Mouse (Mus musculus): ENCODE measurements around the gene Sowaha. TPM values are rescaled to one million over a fixed set of nuclear protein-coding genes. Genes with fewer than 3 reads are reported as not detected.

Sowaha gene
- polyA plus RNA-seq, 1 experiment from 2014 or later = 2.0 TPM

- Histone ChIP-seq H3K9ac (no peak overlapping the region), H3K9me3 (no peaks in the 10 kb centered on the region), H3K4me1 (peaks cover 14% of the 10 kb centered on the region), H3K36me3 (no peaks in the 10 kb centered on the region), H3K4me2 (peak overlapping the region; percentile 93), H3K27me3 (replicated peaks) (peaks cover 56% of the 10 kb centered on the region), H3K27ac (no peak overlapping the region), H3K4me3 (replicated peaks) (peak overlapping the region; percentile 45)
- ATAC-seq (ENCODE audit: insufficient read depth, low FRiP score, low read depth) = no peak
- WGBS = 6% methylated on average over 55 of the region's 55 CpGs
Observed at GRCm38 (mm10) chr11:53463551-53464424, 16.3 kb downstream of the Sowaha start.

GRCm38 (mm10) chr11:53461727-53462126 lies 18.3 kb downstream of the Sowaha start:
- no peak for ATAC-seq (ENCODE audit: insufficient read depth, low FRiP score, low read depth)
- Histone ChIP-seq H3K4me2 (no peak overlapping the region), H3K4me1 (peaks cover 16% of the 10 kb centered on the region), H3K9me3 (no peaks in the 10 kb centered on the region), H3K27me3 (replicated peaks) (peaks cover 54% of the 10 kb centered on the region), H3K4me3 (replicated peaks) (no peak overlapping the region), H3K9ac (no peak overlapping the region), H3K36me3 (no peaks in the 10 kb centered on the region), H3K27ac (no peak overlapping the region)
- 23% methylated on average over 5 of the region's 5 CpGs for WGBS

- Histone ChIP-seq H3K36me3 (no peaks in the 10 kb centered on the region), H3K9me3 (no peaks in the 10 kb centered on the region), H3K27ac (no peak overlapping the region), H3K4me1 (peaks cover 19% of the 10 kb centered on the region), H3K4me2 (no peak overlapping the region), H3K9ac (no peak overlapping the region), H3K27me3 (replicated peaks) (peaks cover 40% of the 10 kb centered on the region), H3K4me3 (replicated peaks) (no peak overlapping the region)
- no peak for ATAC-seq (ENCODE audit: insufficient read depth, low FRiP score, low read depth)
- WGBS = 71% methylated on average over 3 of the region's 3 CpGs
Observed at GRCm38 (mm10) chr11:53460192-53460591, 19.9 kb downstream of the Sowaha start.

GRCm38 (mm10) chr11:53458996-53459395 lies 21.1 kb downstream of the Sowaha start:
- Histone ChIP-seq H3K4me2 (no peak overlapping the region), H3K27ac (no peak overlapping the region), H3K9me3 (no peaks in the 10 kb centered on the region), H3K27me3 (replicated peaks) (peaks cover 28% of the 10 kb centered on the region), H3K36me3 (no peaks in the 10 kb centered on the region), H3K4me3 (replicated peaks) (no peak overlapping the region), H3K4me1 (peaks cover 18% of the 10 kb centered on the region), H3K9ac (no peak overlapping the region)
- WGBS = 71% methylated on average over 3 of the region's 3 CpGs
- no peak for ATAC-seq (ENCODE audit: insufficient read depth, low FRiP score, low read depth)

- 9% methylated on average over 28 of the region's 29 CpGs for WGBS
- peak overlapping the region; percentile 50 for H3K9ac ChIP-seq
- peak overlapping the region; percentile 97 for H3K4me2 ChIP-seq
- peak overlapping the region; percentile 53 for H3K4me3 ChIP-seq (replicated peaks)
- H3K27me3 ChIP-seq (replicated peaks) = peaks cover 13% of the 10 kb centered on the region
- H3K9me3 ChIP-seq = no peaks in the 10 kb centered on the region
- no peak overlapping the region for H3K27ac ChIP-seq
- no peaks in the 10 kb centered on the region for H3K36me3 ChIP-seq
- 0 out of 2 replicates have a peak, but pooled peaks cover 9% of the 10 kb centered on the region for H3K4me1 ChIP-seq
- ATAC-seq (ENCODE audit: insufficient read depth, low FRiP score, low read depth) = no peak
Observed at GRCm38 (mm10) chr11:53457372-53457954, 22.6 kb downstream of the Sowaha start.

- WGBS = 3% methylated on average over 42 of the region's 42 CpGs
- no peaks in the 10 kb centered on the region for H3K36me3 ChIP-seq
- peak; percentile 85 for ATAC-seq (ENCODE audit: insufficient read depth, low FRiP score, low read depth)
- H3K27me3 ChIP-seq (replicated peaks) = peaks cover 6% of the 10 kb centered on the region
- peak within 1 kb of the TSS; percentile 50 for H3K9ac ChIP-seq
- no peaks in the 10 kb centered on the region for H3K9me3 ChIP-seq
- H3K4me3 ChIP-seq (replicated peaks) = peak within 1 kb of the TSS; percentile 53
- no peak within 1 kb of the TSS for H3K27ac ChIP-seq
- H3K4me2 ChIP-seq = peak within 1 kb of the TSS; percentile 97
- H3K4me1 ChIP-seq = 0 out of 2 replicates have a peak, but pooled peaks cover 9% of the 10 kb centered on the region
Observed at GRCm38 (mm10) chr11:53456474-53457371, 23.4 kb downstream of the Sowaha start, which contains the start of the genes Gm10447 and Shroom1. Gene Gm10447, minus strand, starts transcription at chr11:53457110. Gene Shroom1, plus strand, starts transcription at chr11:53457205.

GRCm38 (mm10) chr11:53453031-53453430 lies 27.0 kb downstream of the Sowaha start:
- Histone ChIP-seq H3K27me3 (replicated peaks) (no peaks in the 10 kb centered on the region), H3K4me2 (no peak overlapping the region), H3K36me3 (no peaks in the 10 kb centered on the region), H3K4me1 (0 out of 2 replicates have a peak, but pooled peaks cover 9% of the 10 kb centered on the region), H3K4me3 (replicated peaks) (no peak overlapping the region), H3K9ac (no peak overlapping the region), H3K9me3 (no peaks in the 10 kb centered on the region), H3K27ac (no peak overlapping the region)
- 81% methylated on average over 5 of the region's 5 CpGs for WGBS
- ATAC-seq (ENCODE audit: insufficient read depth, low FRiP score, low read depth) = no peak

- H3K4me1 ChIP-seq = 0 out of 2 replicates have a peak, but pooled peaks cover 7% of the 10 kb centered on the region
- no peaks in the 10 kb centered on the region for H3K9me3 ChIP-seq
- H3K4me2 ChIP-seq = no peak overlapping the region
- no peaks in the 10 kb centered on the region for H3K36me3 ChIP-seq
- ATAC-seq (ENCODE audit: insufficient read depth, low FRiP score, low read depth) = no peak
- no peak overlapping the region for H3K9ac ChIP-seq
- WGBS = 92% methylated on average over 9 of the region's 9 CpGs
- H3K27ac ChIP-seq = no peak overlapping the region
- H3K27me3 ChIP-seq (replicated peaks) = no peaks in the 10 kb centered on the region
- no peak overlapping the region for H3K4me3 ChIP-seq (replicated peaks)
Observed at GRCm38 (mm10) chr11:53452396-53452795, 27.7 kb downstream of the Sowaha start.

GRCm38 (mm10) chr11:53451361-53451760 lies 28.7 kb downstream of the Sowaha start:
- Histone ChIP-seq H3K36me3 (no peaks in the 10 kb centered on the region), H3K9ac (no peak overlapping the region), H3K27ac (no peak overlapping the region), H3K4me1 (0 out of 2 replicates have a peak, but pooled peaks cover 2% of the 10 kb centered on the region), H3K27me3 (replicated peaks) (no peaks in the 10 kb centered on the region), H3K9me3 (no peaks in the 10 kb centered on the region), H3K4me3 (replicated peaks) (no peak overlapping the region), H3K4me2 (no peak overlapping the region)
- no peak for ATAC-seq (ENCODE audit: insufficient read depth, low FRiP score, low read depth)
- WGBS = 50% methylated on average over 2 of the region's 2 CpGs

- no peaks in the 10 kb centered on the region for H3K36me3 ChIP-seq
- 39% methylated on average over 15 of the region's 15 CpGs for WGBS
- H3K27me3 ChIP-seq (replicated peaks) = no peaks in the 10 kb centered on the region
- H3K4me2 ChIP-seq = no peak overlapping the region
- no peak overlapping the region for H3K9ac ChIP-seq
- no peaks in the 10 kb centered on the region for H3K9me3 ChIP-seq
- ATAC-seq (ENCODE audit: insufficient read depth, low FRiP score, low read depth) = no peak
- no peak overlapping the region for H3K27ac ChIP-seq
- H3K4me1 ChIP-seq = no peaks in the 10 kb centered on the region
- no peak overlapping the region for H3K4me3 ChIP-seq (replicated peaks)
Observed at GRCm38 (mm10) chr11:53450070-53450705, 29.9 kb downstream of the Sowaha start.

- Histone ChIP-seq H3K4me2 (no peak overlapping the region), H3K4me1 (no peaks in the 10 kb centered on the region), H3K27me3 (replicated peaks) (no peaks in the 10 kb centered on the region), H3K4me3 (replicated peaks) (no peak overlapping the region), H3K9me3 (no peaks in the 10 kb centered on the region), H3K36me3 (no peaks in the 10 kb centered on the region), H3K27ac (no peak overlapping the region), H3K9ac (no peak overlapping the region)
- no peak for ATAC-seq (ENCODE audit: insufficient read depth, low FRiP score, low read depth)
- WGBS = 87% methylated on average over 1 of the region's 1 CpGs
Observed at GRCm38 (mm10) chr11:53448529-53448928, 31.5 kb downstream of the Sowaha start.

Measured in stomach, embryonic 15.5 days (tissue).